Mouse (Mus musculus) megakaryocyte, embryonic 14.5 days (primary cell): Measurements from ENCODE around the gene Trappc1.

Experiments used
- FLI1 ChIP-seq: IDR thresholded peaks from 2 replicates; pipeline ENCODE4 v1.6.1; 2012; ENCODE audit warnings: low read length, inconsistent platforms, mixed read lengths
- GATA1 ChIP-seq: IDR thresholded peaks from 3 replicates; pipeline ENCODE4 v1.6.1; 2012; ENCODE audit warnings: mixed read lengths, low read length, inconsistent platforms, borderline replicate concordance

DNA sequence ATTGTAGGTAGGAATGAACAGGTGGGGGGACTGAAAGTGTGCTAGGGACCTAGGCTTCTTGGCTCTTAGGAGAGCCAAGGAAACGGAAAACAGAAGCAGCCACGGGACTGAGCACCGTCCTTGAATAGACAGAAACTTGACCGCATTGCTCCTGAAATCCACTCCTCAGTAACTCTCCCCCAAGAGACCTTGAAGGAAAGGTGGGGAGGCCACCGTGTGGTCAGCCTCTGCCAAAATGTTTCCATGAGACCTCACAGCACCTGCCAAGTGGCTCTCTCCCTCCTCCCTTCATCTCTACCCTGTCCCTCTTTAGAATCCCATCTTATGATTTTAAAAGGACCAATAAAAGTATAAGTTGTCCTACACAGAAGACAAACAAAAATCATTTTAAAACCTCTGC, 46.5 kb upstream of the Trappc1 start:
- TF ChIP-seq GATA1 = no peak
- TF ChIP-seq FLI1 = no peak
